Mouse (Mus musculus) liver, embryonic 14.5 days (tissue): ENCODE data around the gene Pdzk1ip1.

Source experiments
- CTCF ChIP-seq: IDR thresholded peaks from 2 replicates; pipeline ENCODE4 v1.5.1; 2016; ENCODE audit warnings: antibody characterized with exemption, low read depth, control low read depth
- EP300 ChIP-seq: IDR thresholded peaks from 2 replicates; pipeline ENCODE4 v1.6.1; 2016; ENCODE audit warnings: antibody characterized with exemption, low read depth

GRCm38 (mm10) chr4:115056371-115056920 lies 32.1 kb upstream of the Pdzk1ip1 start, which contains the start of gene Tal1:
- TF ChIP-seq CTCF (no peak), EP300 (peak; percentile 94)
